Mouse (Mus musculus) embryonic fibroblast, embryonic 13.5 days (primary cell): ENCODE data around the gene Prmt3. TPM values are rescaled to one million over a fixed set of nuclear protein-coding genes. Genes with fewer than 3 reads are reported as not detected.
A peak's percentile ranks its signal among the peaks of the same experiment; 100 is the strongest.

Source experiments
- H3K27ac ChIP-seq: 2 replicates; pipeline ENCODE4 v1.5.1; 2012; ENCODE audit warnings: low read length, control low read depth, inconsistent platforms; ENCODE audit not compliant: insufficient read depth
- H3K4me1 ChIP-seq: 2 replicates; pipeline ENCODE4 v1.6.1; 2011; ENCODE audit warnings: low read length; ENCODE audit not compliant: control insufficient read depth, insufficient read depth
- H3K4me3 ChIP-seq: 2 replicates; pipeline ENCODE4 v1.5.1; 2011; ENCODE audit warnings: mild to moderate bottlenecking, control low read depth, low read length; ENCODE audit not compliant: insufficient read depth
- CTCF ChIP-seq: IDR thresholded peaks from 2 replicates; pipeline ENCODE4 v1.5.1; 2011; ENCODE audit warnings: mild to moderate bottlenecking, control low read depth, low read length, moderate library complexity, borderline replicate concordance; ENCODE audit not compliant: insufficient read depth
- POLR2A ChIP-seq: IDR thresholded peaks from 2 replicates; pipeline ENCODE4 v1.6.1; 2011; ENCODE audit warnings: low read depth, mild to moderate bottlenecking, control low read depth, low read length, moderate library complexity
- polyA plus RNA-seq: library from polyadenylated mRNA; stranded (reverse); fragments of >200 nt; gene quantifications from 2 replicates; pipeline ENCODE4 v1.2.4, GENCODE M21; 2011; ENCODE audit warnings: low read depth; ENCODE audit not compliant: missing spikeins, insufficient read length

Prmt3 gene
- 39.2 and 42.5 TPM in 2 replicates for polyA plus RNA-seq

DNA sequence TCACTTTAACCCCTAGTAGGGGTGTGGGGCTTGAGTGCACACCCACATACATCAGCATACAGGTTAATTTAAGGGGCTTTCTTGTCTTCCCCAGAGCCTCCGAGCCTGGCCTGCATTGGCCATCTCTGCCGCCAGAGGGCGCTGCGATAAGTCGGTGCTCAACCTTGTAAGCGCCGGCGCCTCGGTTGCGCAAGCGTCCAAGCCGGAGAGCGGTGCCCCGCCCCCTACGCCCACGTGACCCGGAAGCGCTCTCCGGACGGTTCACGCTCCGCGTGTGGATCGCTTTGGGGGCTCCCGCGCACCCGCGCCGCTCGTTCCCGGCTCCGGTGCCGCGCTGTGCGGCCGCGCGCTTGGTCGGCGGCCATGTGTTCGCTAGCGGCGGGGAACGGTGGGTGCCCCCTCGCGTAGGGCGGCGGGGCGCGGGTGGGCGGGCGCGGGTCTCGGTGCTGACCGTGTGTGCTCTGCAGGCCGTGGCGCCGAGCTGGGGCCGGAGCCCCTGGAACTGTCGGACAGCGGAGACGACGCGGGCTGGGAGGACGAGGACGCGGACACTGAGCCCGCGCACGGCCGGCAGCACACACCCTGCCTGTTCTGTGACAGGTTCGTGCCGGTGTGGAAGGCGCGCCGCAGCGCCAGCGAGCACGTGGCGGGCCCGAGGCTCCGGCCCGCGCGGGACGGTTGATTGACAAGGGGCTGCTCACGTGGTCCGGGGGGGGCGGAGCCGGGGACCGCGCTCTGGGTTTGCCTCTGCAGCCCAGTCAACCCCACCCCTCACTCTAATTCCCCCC lies at the start of gene Prmt3:
TSS of gene Prmt3 (plus strand) at position 233 of the 788 bp plus-strand sequence.
- peaks cover 9% of the 10 kb centered on the region for H3K4me1 ChIP-seq
- no peak within 1 kb of the TSS for H3K27ac ChIP-seq
- peak; percentile 55 for TF ChIP-seq POLR2A
- peak; percentile 92 for TF ChIP-seq CTCF
- H3K4me3 ChIP-seq, result peak within 1 kb of the TSS; percentile 35

DNA sequence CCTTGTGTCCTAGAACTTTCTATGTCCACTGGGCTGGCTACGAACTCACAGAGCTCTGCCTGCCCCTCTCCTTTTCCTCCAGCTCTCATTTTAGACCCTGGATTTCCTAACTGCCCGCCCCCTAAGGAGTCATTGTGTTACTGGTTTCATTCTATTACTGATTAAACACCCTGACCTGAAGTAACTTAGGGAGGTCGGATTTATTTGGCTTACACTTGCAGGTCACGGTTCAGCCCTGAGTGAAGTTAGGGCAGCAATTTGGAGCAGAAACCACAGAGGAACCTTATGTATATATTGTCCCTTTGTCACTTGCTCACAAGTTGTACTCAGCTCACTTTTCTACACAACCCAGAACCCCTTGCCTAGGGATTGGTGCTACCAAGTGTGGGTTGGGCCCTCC lies 43.8 kb upstream of the Prmt3 start:
- no peak overlapping the region for H3K4me3 ChIP-seq
- TF ChIP-seq POLR2A (no peak), CTCF (no peak)
- no peak overlapping the region for H3K27ac ChIP-seq
- H3K4me1 ChIP-seq, result no peaks in the 10 kb centered on the region

DNA sequence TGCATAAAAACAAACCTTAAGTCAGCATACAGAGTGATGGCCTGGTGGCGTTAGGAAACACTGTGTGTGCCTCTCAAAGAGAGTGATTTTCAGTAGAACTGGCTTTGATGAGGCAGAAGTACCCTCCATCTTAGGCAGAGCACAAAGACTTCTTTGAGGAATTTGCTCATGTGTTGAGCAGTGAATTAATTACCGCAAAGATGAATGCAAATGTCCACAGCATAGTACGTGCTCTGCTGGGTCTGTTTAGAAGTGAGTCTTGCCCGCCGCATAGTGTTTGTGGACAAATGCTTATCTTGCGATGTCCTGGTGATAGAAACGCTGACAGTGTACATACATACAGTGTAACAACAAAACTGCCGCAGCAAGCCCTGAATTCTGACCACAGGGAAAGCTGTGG lies 38.7 kb upstream of the Prmt3 start:
- Histone ChIP-seq H3K4me1 (no peaks in the 10 kb centered on the region), H3K4me3 (no peak overlapping the region), H3K27ac (no peak overlapping the region)
- no peak for TF ChIP-seq CTCF
- no peak for TF ChIP-seq POLR2A

DNA sequence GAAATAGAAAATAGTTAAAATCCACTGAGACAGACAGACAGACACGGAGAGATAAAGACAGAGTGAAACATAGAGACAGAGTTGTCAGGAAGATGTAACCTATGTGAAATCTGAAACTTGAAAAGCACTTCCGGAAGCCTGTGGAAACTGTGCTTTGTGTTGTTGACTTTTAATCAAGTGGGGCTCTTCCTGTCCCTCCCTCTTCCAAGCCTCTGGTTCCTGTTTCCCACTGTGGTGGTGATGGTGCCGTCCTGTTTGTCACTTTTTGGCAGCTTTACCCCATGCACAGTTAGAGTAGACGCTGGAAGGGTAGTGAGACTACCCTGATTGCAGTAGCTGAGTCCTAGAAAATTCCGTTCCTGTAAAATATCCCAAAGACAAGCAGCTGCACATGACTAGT lies 36.7 kb upstream of the Prmt3 start:
- no peaks in the 10 kb centered on the region for H3K4me1 ChIP-seq
- TF ChIP-seq CTCF (no peak), POLR2A (no peak)
- H3K27ac ChIP-seq, result no peak overlapping the region
- no peak overlapping the region for H3K4me3 ChIP-seq

DNA sequence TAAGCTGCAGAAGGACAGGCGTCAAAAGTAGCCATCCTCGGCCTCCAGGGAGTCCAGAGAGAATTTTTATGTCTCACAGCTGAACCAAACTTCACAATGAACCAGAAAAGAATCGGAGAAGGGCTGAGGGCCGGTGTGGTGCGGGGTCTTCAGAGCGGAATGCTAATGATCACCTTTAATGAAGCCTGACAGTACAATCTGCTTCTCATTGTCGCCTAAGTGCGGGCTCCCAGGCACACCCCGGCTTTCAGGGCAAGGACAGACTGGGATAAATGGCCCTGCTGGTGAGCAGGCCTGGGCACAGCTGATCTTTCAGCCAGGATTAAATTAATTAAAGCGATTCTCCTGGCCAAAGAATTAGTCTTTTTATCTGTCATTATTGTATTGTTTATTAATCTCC lies 36.2 kb upstream of the Prmt3 start:
- Histone ChIP-seq H3K27ac (no peak overlapping the region), H3K4me1 (no peaks in the 10 kb centered on the region), H3K4me3 (no peak overlapping the region)
- no peak for TF ChIP-seq POLR2A
- TF ChIP-seq CTCF, result no peak

DNA sequence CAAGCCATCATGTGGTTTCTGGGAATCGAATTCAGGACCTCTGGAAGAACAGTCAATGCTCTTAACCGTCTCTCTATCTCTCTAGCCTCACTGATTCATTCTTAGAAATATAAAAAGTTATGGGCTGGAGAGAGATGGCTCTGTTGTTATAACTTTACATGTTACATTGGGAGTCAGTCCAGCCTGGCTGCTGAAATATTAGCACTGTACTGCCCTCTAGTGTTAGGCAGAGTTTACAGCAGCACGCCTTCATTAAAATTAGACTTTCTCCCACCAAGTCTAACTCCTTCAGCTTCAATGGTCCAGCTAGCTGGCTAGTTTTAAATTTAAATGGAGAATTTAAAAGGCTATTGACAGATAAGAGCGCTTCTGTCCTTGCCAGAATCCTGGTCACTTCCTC lies 27.0 kb upstream of the Prmt3 start:
- Histone ChIP-seq H3K4me3 (no peak overlapping the region), H3K27ac (no peak overlapping the region), H3K4me1 (no peaks in the 10 kb centered on the region)
- 0 out of 2 replicates have a peak, but pooled peaks have one; percentile 29 for TF ChIP-seq CTCF
- no peak for TF ChIP-seq POLR2A

DNA sequence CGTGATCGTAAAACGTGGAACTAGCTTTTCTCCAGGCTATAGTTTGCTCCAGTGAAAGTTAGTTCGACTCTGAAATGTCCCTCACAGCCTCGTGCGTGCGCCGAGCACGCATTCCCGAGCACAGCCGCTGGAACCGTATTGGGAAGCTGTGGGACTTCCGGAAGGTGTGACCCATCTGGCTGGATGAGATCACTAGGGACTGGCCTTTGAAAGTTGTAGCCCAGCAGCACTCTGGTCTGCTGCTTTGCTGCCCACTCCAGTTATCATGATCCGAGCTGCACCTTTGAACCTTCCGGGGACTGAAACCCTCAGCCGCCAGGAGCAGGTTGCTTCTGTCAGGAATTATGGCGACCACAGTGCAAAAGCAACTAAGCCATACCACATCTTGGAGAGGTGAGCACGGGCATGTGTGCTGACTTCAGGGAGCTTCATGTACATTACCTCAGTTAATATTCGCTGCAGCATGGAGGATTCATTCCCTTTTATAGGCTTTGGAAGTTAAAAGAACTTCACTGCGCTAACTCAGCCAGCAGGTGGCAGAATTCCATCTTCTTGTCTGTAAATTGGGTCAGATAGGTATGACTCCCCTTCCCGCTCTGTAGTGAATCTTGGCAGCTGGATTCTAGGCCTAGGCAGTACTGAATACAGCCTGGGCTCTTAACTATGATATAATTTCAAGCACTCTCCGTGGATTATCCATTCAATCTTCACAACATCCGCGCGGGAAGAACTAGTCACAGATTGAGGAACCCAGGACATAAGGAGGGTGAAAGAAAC lies 25.2 kb upstream of the Prmt3 start:
- H3K4me1 ChIP-seq, result no peaks in the 10 kb centered on the region
- no peak overlapping the region for H3K4me3 ChIP-seq
- TF ChIP-seq POLR2A (no peak), CTCF (no peak)
- no peak overlapping the region for H3K27ac ChIP-seq

DNA sequence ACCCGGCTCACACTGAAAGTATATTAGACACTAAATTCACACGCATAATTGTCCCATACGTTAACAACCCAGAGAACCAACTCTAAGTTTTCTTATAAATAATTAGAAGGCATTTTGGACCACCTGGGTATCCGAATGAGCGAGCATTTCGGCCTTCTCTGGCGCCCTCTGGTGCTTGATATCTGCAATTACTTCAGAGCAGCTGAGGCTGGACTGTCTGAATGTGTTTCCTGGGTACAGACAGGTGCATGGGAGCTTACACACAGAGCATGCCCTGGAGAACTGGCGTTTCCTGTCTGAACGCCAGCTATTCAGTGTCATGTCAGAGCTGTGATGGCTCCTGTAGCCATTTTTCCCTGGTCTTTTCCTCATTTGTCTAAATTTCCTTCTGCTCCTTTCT lies 23.4 kb upstream of the Prmt3 start:
- Histone ChIP-seq H3K4me3 (no peak overlapping the region), H3K4me1 (no peaks in the 10 kb centered on the region), H3K27ac (no peak overlapping the region)
- TF ChIP-seq CTCF, result peak; percentile 65; the same call in 1 of the 2 replicates
- TF ChIP-seq POLR2A, result no peak

DNA sequence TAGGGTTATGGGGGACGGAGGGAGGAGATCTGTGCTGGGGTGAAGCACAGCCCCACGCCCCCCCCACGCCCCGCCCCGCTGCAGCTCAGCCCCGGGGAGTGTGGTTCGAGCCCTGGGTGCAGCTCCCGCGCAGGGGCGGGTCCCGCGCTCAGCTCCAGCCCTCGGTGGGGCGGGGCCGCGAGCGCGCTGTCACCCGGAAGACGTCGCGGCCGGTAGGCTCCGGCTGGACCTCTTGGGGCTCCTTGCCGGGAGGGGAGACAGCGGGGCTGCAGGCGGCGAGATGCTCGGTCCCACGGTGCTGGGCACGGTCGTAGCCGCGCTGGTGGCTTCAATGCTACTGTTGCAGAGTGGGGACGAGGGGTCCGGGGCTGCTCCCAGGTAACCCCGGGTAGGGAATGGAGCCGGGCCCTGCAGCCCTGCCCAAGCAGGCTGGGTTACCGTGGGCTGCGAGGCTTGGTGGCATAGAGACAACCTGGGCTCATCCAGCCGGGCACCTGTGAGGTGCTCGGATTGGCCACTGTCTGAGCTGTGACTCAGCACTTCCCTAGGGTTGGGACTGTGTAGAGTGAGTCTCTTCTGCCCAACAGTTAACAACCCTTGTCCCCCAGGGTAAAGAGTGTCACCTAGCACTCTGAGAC lies 19.1 kb upstream of the Prmt3 start, which contains the start of gene Htatip2:
TSS of gene Htatip2 (plus strand) at position 182 of the 638 bp plus-strand sequence.
- Histone ChIP-seq H3K4me3 (peak within 1 kb of the TSS; percentile 46), H3K4me1 (peaks cover 8% of the 10 kb centered on the region), H3K27ac (no peak within 1 kb of the TSS)
- TF ChIP-seq CTCF, result no peak
- TF ChIP-seq POLR2A, result peak; percentile 72

DNA sequence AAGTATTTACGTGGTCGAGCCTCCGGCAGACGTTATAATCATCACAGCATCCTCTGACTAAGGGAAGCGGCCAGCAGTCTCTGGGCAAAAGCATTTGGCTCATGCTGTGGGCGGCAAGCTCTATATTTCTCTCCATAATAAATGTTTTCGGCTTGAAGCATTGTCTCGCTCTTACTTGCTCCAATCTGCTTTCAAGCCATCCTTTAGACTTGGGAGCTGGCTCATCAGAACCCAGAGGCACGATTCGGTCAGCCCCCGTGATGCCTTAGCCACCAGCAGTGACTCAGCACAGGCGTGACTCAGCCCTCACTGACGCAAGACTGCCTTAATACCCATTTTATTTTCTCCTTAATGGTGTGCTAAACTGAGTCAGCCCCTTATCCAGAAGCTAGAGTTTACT lies 15.5 kb upstream of the Prmt3 start:
- TF ChIP-seq CTCF (no peak), POLR2A (no peak)
- no peak overlapping the region for H3K4me3 ChIP-seq
- peaks cover 8% of the 10 kb centered on the region for H3K4me1 ChIP-seq
- H3K27ac ChIP-seq, result peak overlapping the region; percentile 94
